Mouse (Mus musculus) liver, postnatal 0 days (tissue): ENCODE measurements around the gene Zdhhc18.

Experiments
- CTCF ChIP-seq: sonication (generic); IDR thresholded peaks from 2 replicates; pipeline ENCODE4 v1.5.1; 2016; ENCODE audit warnings: antibody characterized with exemption, low read depth
- EP300 ChIP-seq: IDR thresholded peaks from 2 replicates; pipeline ENCODE4 v1.6.1; 2016; ENCODE audit warnings: antibody characterized with exemption, low read depth, mild to moderate bottlenecking

- TF ChIP-seq CTCF (no peak), EP300 (0 out of 2 replicates have a peak, but pooled peaks have one; percentile 40)
Measured at GRCm38 (mm10) chr4:133680206-133680786, 30.3 kb upstream of the Zdhhc18 start.
